Mouse (Mus musculus) spleen, adult 2 months (tissue): Measurements from ENCODE around the gene Tex12. TPM values are rescaled to one million over a fixed set of nuclear protein-coding genes. Genes with fewer than 3 reads are reported as not detected.

Experiments
- DNase-seq, 2 experiments: peaks; one replicate each; pipeline versions ENCODE4 v3.0.0 to v3.0.0-alpha.2; 2012 to 2021; ENCODE audit warnings: low spot score in 2 of 2, low read depth in 1 of 2
- H3K27ac ChIP-seq: fragments of 200-500 bp; 2 replicates; pipeline ENCODE4 v1.5.1; 2012; ENCODE audit warnings: low read length, inconsistent platforms; ENCODE audit not compliant: insufficient read depth
- H3K27me3 ChIP-seq: fragments of 200-500 bp; 2 replicates; pipeline ENCODE4 v1.6.1; 2012; ENCODE audit warnings: mild to moderate bottlenecking, moderate library complexity, low read length, inconsistent platforms; ENCODE audit not compliant: control insufficient read depth, insufficient read depth
- H3K36me3 ChIP-seq: fragments of 200-500 bp; 2 replicates; pipeline ENCODE4 v1.6.1; 2012; ENCODE audit warnings: mild to moderate bottlenecking, low read length, inconsistent platforms; ENCODE audit not compliant: control insufficient read depth, insufficient read depth
- H3K4me1 ChIP-seq: fragments of 200-500 bp; 2 replicates; pipeline ENCODE4 v1.6.1; 2011; ENCODE audit warnings: inconsistent platforms; ENCODE audit not compliant: control insufficient read depth, insufficient read depth, insufficient read length
- H3K4me3 ChIP-seq: fragments of 200-500 bp; 2 replicates; pipeline ENCODE4 v1.5.1; 2011; ENCODE audit warnings: mild to moderate bottlenecking, inconsistent platforms; ENCODE audit not compliant: insufficient read depth, insufficient read length; ENCODE audit errors: extremely low read depth
- CTCF ChIP-seq: fragments of 200-500 bp; IDR thresholded peaks from 2 replicates; pipeline ENCODE4 v1.5.1; 2011; ENCODE audit warnings: mild to moderate bottlenecking, inconsistent platforms; ENCODE audit not compliant: insufficient read depth, insufficient read length, insufficient replicate concordance; ENCODE audit errors: extremely low read depth
- POLR2A ChIP-seq: fragments of 200-500 bp; IDR thresholded peaks from 2 replicates; pipeline ENCODE4 v1.6.1; 2011; ENCODE audit warnings: low read depth, low read length, inconsistent platforms
- WGBS: fragments of 180-500 bp; shearing (Covaris S2); methylation state at CpG from one replicate; pipeline ENCODE4 v1.1.7; 2018; 5-methylcytosine and 5-hydroxymethylcytosine counted together
- polyA plus RNA-seq: library from polyadenylated mRNA; depleted of rRNA; stranded (reverse); fragments of >200 nt; gene quantifications from 2 replicates; pipeline ENCODE4 v1.2.3, GENCODE M21; 2012

Gene Tex12
- polyA plus RNA-seq, 1 experiment: not detected

DNA sequence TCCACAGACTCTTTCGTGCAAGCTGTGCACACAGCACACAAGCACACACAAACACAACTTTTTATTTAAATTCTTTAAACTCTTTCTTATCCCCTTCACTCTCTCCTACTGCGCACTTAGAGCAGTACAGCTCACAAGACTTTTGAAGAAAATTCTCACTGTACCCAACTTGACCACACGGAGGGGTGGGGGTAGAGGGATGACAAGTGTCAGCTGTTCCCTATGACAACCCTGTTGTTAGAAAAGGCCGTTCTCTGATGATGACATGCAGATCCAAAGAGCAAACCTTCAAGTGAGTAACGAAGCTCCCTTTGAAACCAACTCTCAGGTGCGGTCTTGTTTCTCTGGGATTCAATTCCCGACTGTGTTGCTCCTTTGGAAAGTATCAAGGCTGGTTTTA, 33.3 kb downstream of the Tex12 start:
- 18% methylated on average over 7 of the region's 7 CpGs for WGBS
- peak overlapping the region; percentile 96 for H3K4me3 ChIP-seq
- H3K4me1 ChIP-seq: peaks cover 8% of the 10 kb centered on the region; the same call in 1 of the 2 replicates
- no peak overlapping the region for H3K27ac ChIP-seq
- no peaks in the 10 kb centered on the region for H3K27me3 ChIP-seq
- H3K36me3 ChIP-seq: peaks cover 9% of the 10 kb centered on the region; the same call in 1 of the 2 replicates
- DNase-seq: no peak
- no peak for TF ChIP-seq CTCF
- TF ChIP-seq POLR2A: no peak

DNA sequence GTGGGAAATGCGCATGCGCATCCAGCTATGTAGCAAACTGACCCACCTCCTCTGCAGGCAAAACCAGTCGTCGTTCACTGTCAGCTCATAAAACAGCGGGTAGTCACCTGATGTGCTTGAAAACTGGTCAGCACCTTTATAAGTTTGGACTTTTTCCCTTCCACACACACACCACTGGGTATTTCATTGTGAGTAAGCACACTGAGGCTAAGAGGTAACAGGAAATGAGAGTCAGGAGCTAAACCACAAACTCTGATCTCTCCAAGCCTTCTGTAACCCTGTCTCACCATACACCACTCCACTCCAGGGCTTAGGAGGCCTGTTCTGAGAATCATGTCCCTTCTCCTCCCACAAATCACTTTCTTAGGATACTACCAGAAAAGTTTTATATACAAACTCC, 35.5 kb downstream of the Tex12 start:
- no peak overlapping the region for H3K4me3 ChIP-seq
- H3K27ac ChIP-seq: no peak overlapping the region
- no peak for DNase-seq
- peaks cover 12% of the 10 kb centered on the region for H3K36me3 ChIP-seq
- WGBS: 81% methylated on average over 5 of the region's 5 CpGs
- no peaks in the 10 kb centered on the region for H3K27me3 ChIP-seq
- TF ChIP-seq CTCF (no peak), POLR2A (no peak)
- H3K4me1 ChIP-seq: peaks cover 8% of the 10 kb centered on the region; the same call in 1 of the 2 replicates

GRCm38 (mm10) chr9:50524936-50525335, 36.2 kb downstream of the Tex12 start:
- no peak overlapping the region for H3K27ac ChIP-seq

DNA sequence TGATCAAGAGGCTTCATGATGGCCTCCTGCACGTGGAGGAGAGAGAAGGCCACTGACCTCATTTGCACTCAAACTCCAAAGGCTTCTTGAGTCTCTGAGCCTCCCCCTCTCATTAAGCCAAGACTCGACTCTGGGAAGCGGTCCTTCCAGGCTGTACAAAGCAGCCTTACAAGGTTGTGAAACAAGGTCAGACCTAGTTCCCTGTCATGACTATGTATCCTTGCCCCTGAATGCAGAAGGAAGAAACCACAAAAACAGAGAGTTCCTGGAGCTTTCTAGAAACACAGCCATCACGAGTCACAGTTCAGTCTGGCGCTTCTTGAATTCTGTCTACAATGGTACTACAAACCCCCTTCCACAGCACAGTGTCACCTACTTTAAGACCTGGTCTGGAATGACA, 38.6 kb downstream of the Tex12 start:
- Histone ChIP-seq H3K36me3 (peaks cover 12% of the 10 kb centered on the region), H3K27ac (no peak overlapping the region), H3K27me3 (no peaks in the 10 kb centered on the region), H3K4me3 (no peak overlapping the region), H3K4me1 (peaks cover 4% of the 10 kb centered on the region; the same call in 1 of the 2 replicates)
- TF ChIP-seq CTCF (no peak), POLR2A (no peak)
- no peak for DNase-seq
- WGBS: 76% methylated on average over 5 of the region's 5 CpGs

More at GRCm38 (mm10) chr9:50524936-50525335, 36.2 kb downstream of the Tex12 start:
- 92% methylated on average over 5 of the region's 5 CpGs for WGBS
- Histone ChIP-seq H3K27me3 (no peaks in the 10 kb centered on the region), H3K36me3 (peaks cover 12% of the 10 kb centered on the region), H3K4me3 (no peak overlapping the region), H3K4me1 (peaks cover 8% of the 10 kb centered on the region; the same call in 1 of the 2 replicates)
- DNase-seq: no peak
- TF ChIP-seq CTCF (no peak), POLR2A (no peak)

DNA sequence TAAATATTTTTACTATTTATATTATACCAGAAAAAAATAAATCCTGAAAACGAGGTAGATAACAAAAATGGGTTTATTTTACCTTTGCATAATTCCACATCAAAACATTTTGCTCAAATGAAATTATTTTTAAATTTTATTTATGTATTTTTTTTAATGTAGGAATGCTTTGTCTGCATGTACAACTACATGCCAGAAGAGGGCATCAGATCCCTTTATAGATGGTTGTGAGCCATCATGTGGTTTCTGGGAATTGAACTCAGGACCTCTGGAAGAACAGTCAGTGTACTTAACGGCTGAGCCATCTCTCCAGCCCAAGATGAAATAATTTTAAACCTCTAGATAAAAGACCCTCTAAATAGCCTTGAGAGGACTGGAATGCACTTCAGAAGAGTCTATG, 39.6 kb downstream of the Tex12 start:
- no peak for DNase-seq
- TF ChIP-seq POLR2A (no peak), CTCF (no peak)
- no peak overlapping the region for H3K4me3 ChIP-seq
- peaks cover 11% of the 10 kb centered on the region for H3K36me3 ChIP-seq
- no peak overlapping the region for H3K27ac ChIP-seq
- H3K27me3 ChIP-seq: no peaks in the 10 kb centered on the region
- no peaks in the 10 kb centered on the region for H3K4me1 ChIP-seq
- WGBS: 68% methylated on average over 2 of the region's 2 CpGs

- TF ChIP-seq CTCF (no peak), POLR2A (no peak)
- WGBS: 41% methylated on average over 6 of the region's 6 CpGs
Measured at GRCm38 (mm10) chr9:50520748-50521147, 40.4 kb downstream of the Tex12 start.

DNA sequence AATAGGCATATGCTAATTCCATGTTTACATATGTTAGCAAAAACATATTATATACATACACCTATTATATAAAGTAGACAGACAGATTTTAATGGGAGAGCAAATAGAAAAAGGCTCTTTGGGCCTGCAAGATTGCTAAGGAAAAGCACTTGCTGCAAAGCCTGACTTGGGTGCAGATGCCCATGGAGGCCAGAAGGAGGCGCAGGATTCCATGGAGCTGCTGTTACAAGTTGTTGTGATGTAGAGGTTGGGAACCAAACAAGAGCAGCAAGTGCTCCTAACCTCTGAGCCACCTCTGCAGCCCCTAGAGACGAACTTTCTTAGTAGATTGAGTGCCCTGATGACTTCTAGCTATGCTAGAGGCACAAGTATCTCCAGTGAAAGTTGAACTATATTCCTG, 42.3 kb downstream of the Tex12 start:
- Histone ChIP-seq H3K27me3 (no peaks in the 10 kb centered on the region), H3K4me3 (no peak overlapping the region), H3K36me3 (peaks cover 3% of the 10 kb centered on the region), H3K27ac (no peak overlapping the region), H3K4me1 (no peaks in the 10 kb centered on the region)
- peak; percentile 29; the same call in 1 of the 2 replicates for TF ChIP-seq CTCF
- no peak for TF ChIP-seq POLR2A
- no peak for DNase-seq
- 61% methylated on average over 2 of the region's 2 CpGs for WGBS

More at GRCm38 (mm10) chr9:50520748-50521147, 40.4 kb downstream of the Tex12 start:
- Histone ChIP-seq H3K4me1 (no peaks in the 10 kb centered on the region), H3K4me3 (no peak overlapping the region), H3K36me3 (peaks cover 11% of the 10 kb centered on the region), H3K27me3 (no peaks in the 10 kb centered on the region), H3K27ac (no peak overlapping the region)
- DNase-seq: no peak
